Mouse (Mus musculus) liver, embryonic 13.5 days (tissue): ENCODE measurements around the gene Tgtp1. TPM values are rescaled to one million over a fixed set of nuclear protein-coding genes. Genes with fewer than 3 reads are reported as not detected.
"Not testable (repeated sequence)": the region's sequence is repeated elsewhere in the genome, so short reads cannot be mapped to it uniquely, and the experiment has no call there.

Experiments used
- ATAC-seq: fragments of 200-750 bp; cut with Nextera tagmentation; 2 replicates; pipeline ENCODE4 v1.8.0; 2017; ENCODE audit warnings: low read depth, mild to moderate bottlenecking, moderate number of reproducible peaks, moderate library complexity
- DNase-seq: peaks from one replicate; pipeline ENCODE4 v3.0.0; 2022
- H3K27ac ChIP-seq: fragments of 300-500 bp; sonication (generic); 2 replicates; pipeline ENCODE4 v1.5.1; 2015; ENCODE audit warnings: moderate library complexity, mild to moderate bottlenecking, inconsistent platforms
- H3K27me3 ChIP-seq: fragments of 300-500 bp; sonication (generic); 2 replicates; pipeline ENCODE4 v1.6.1; 2015; ENCODE audit warnings: mild to moderate bottlenecking, inconsistent platforms
- H3K36me3 ChIP-seq: fragments of 300-500 bp; sonication (generic); 2 replicates; pipeline ENCODE4 v1.6.1; 2015; ENCODE audit warnings: mild to moderate bottlenecking, inconsistent platforms
- H3K4me1 ChIP-seq: fragments of 300-500 bp; sonication (generic); replicated peaks from 2 replicates; pipeline ENCODE4 v1.6.1; 2015; ENCODE audit warnings: inconsistent platforms
- H3K4me2 ChIP-seq: fragments of 300-500 bp; sonication (generic); 2 replicates; pipeline ENCODE4 v1.6.1; 2015; ENCODE audit warnings: inconsistent platforms, mild to moderate bottlenecking, moderate library complexity
- H3K4me3 ChIP-seq: fragments of 300-500 bp; sonication (generic); replicated peaks from 2 replicates; pipeline ENCODE4 v1.5.1; 2015; ENCODE audit warnings: mild to moderate bottlenecking, inconsistent platforms
- H3K9ac ChIP-seq: fragments of 300-500 bp; sonication (generic); 2 replicates; pipeline ENCODE4 v1.6.1; 2015; ENCODE audit warnings: mild to moderate bottlenecking, inconsistent platforms
- H3K9me3 ChIP-seq: fragments of 300-500 bp; sonication (generic); replicated peaks from 2 replicates; pipeline ENCODE4 v1.6.1; 2016; ENCODE audit warnings: inconsistent platforms
- WGBS: fragments of 180-500 bp; shearing (Covaris S2); methylation state at CpG from one replicate; pipeline ENCODE4 v1.1.7; 2015; ENCODE audit not compliant: insufficient replicate concordance; 5-methylcytosine and 5-hydroxymethylcytosine counted together
- polyA plus RNA-seq: library from polyadenylated mRNA; unstranded; fragments of >200 nt; fragmentation: Nextera tagmentation; extraction: Ambion mirVana; gene quantifications from 2 replicates; pipeline ENCODE4 v1.2.1, GENCODE M21; 2015

Tgtp1 gene
- polyA plus RNA-seq, 1 experiment from 2014 or later = 0.78 TPM

DNA sequence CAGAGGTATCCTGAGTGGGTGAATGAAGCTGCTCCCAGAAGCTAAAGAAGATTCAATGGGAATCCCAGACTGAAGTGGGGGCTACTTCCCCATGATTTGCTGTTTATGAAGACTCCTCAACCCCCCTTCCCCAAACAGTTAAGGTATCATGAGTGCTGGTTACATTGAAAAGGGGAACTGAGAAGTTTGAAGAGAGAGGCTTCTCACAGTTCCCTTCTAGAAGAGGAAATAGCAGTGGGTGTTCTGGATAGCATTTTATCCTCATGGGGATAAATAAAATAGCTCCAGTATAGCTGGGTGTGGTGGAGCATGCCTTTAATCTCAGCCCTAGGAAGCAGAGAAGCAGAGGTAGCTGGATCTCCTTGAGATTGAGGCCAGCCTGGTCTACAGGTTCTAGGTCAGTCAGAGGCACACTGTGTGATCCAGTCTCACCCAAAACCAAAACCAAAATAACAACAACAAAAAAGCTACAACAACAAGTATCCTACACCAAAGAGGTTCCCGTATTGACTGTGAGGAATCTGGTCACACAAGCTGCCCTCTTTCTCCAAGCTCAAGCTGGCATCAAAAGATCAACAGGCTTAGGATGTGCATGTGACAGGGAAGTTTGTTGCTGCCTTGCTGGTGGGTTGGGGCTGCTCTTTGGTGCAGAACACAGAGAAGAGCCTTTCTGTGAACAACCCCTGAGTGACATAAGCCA lies 15.6 kb downstream of the Tgtp1 start, which contains the start of gene Olfr56:
Gene Olfr56 (plus strand): TSS at position 650 of the 700 bp plus-strand sequence.
- DNase-seq, H3K27me3 ChIP-seq, H3K4me2 ChIP-seq, H3K4me1 ChIP-seq, H3K9me3 ChIP-seq, H3K27ac ChIP-seq, H3K4me3 ChIP-seq, H3K9ac ChIP-seq, H3K36me3 ChIP-seq, ATAC-seq: not testable (repeated sequence)
- no CpG with 5 or more reads among the region's 1 CpGs for WGBS

DNA sequence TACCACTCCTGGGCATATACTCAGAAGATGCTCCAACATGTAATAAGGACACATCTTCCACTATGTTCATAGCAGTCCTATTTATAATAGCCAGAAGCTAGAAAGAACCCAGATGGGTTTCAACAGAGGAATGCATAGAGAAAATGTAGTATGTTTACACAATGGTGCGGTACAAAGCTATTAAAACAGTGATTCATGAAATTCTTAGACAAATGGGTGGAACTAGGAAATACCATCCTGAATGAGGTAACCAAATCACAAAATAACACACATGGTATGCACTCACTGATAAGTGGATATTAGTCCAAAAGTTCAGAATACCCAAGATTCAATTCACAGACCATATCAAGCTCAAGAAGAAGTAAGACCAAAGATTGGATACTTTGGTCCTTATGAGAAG lies 19.3 kb downstream of the Tgtp1 start:
- ATAC-seq, H3K4me3 ChIP-seq, H3K4me2 ChIP-seq, H3K27me3 ChIP-seq, H3K4me1 ChIP-seq, H3K36me3 ChIP-seq, H3K9me3 ChIP-seq, H3K27ac ChIP-seq, DNase-seq, H3K9ac ChIP-seq: not testable (repeated sequence)
- WGBS = no CpG with 5 or more reads among the region's 1 CpGs

DNA sequence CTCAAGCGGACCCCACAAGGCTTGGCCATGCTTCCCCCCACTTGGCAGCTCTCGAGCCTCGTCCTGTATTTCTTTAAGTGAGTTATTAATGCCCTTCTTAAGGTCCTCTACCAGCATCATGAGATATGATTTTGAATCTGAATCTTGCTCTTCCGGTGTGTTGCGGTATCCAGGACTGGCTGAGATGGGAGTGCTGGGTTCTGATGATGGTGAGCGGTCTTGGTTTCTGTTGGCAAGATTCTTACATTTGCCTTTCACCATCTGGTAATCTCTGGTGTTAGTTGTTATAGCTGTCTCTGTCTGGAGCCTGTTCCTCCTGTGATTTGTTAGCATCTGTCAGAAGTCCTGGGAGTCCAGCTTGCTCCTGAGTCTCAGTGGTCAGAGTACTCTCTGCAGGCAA lies 47.9 kb downstream of the Tgtp1 start, which contains the start of gene Psme2b:
Gene Psme2b (minus strand): TSS at position 101 of the 400 bp plus-strand sequence.
- H3K9me3 ChIP-seq, H3K4me1 ChIP-seq, H3K36me3 ChIP-seq, ATAC-seq, DNase-seq, H3K27ac ChIP-seq, H3K4me3 ChIP-seq, H3K4me2 ChIP-seq, H3K27me3 ChIP-seq, H3K9ac ChIP-seq: not testable (repeated sequence)
- 76% methylated on average over 6 of the region's 6 CpGs for WGBS

DNA sequence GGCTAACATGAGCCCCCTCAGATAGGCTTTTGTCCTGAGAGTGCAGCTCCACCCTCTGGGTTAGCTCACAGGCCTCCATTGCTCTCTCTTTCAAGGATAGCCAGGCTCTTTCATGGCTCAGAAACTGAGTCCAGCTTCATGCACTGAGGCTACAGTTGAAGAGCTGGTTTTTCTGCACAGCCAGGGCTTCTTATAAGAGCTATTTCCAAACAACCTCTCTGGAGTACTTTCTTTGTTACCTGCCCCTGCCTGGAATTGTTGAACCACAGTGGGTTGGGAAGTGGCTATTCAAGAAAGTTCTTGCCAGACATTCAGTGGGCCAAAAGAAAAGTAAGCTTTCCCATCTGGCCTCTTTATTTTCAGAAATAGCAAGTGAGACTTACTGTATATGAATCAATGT lies 54.7 kb downstream of the Tgtp1 start:
- not testable (repeated sequence) for ATAC-seq, DNase-seq, H3K4me3 ChIP-seq, H3K4me1 ChIP-seq, H3K4me2 ChIP-seq, H3K27ac ChIP-seq, H3K36me3 ChIP-seq, H3K27me3 ChIP-seq, H3K9me3 ChIP-seq, H3K9ac ChIP-seq

Other genes starting within 250 kb of the Tgtp1 start
- 688 and 710 TPM in 2 replicates for gene Rack1, start 193.8 kb downstream of the Tgtp1 start, polyA plus RNA-seq
- 1.7 and 2.4 TPM in 2 replicates for gene Trim41, start 176.8 kb downstream of the Tgtp1 start, polyA plus RNA-seq
- gene Trim7, start 168.0 kb downstream of the Tgtp1 start, polyA plus RNA-seq = 0.06 and 0.09 TPM in 2 replicates
- gene Gm12184, start 167.5 kb downstream of the Tgtp1 start, polyA plus RNA-seq = 1.2 and 1.7 TPM in 2 replicates
- gene Irgm1, start 122.5 kb downstream of the Tgtp1 start, polyA plus RNA-seq = 17.0 and 19.8 TPM in 2 replicates
- gene Gm5431, start 92.0 kb downstream of the Tgtp1 start, polyA plus RNA-seq = 0.20 and 0.38 TPM in 2 replicates
- gene Psme2b, start 48.0 kb downstream of the Tgtp1 start, polyA plus RNA-seq = 2.0 and 3.6 TPM in 2 replicates
- 0.05 and 0.12 TPM in 2 replicates for gene Olfr56, start 15.3 kb downstream of the Tgtp1 start, polyA plus RNA-seq
- gene 9930111J21Rik1, start 14.8 kb downstream of the Tgtp1 start, polyA plus RNA-seq = 0.54 and 0.65 TPM in 2 replicates
- gene Gm12185, start 1.9 kb downstream of the Tgtp1 start, polyA plus RNA-seq = not detected in 2 replicates
- gene 9930111J21Rik2, start 57.1 kb upstream of the Tgtp1 start, polyA plus RNA-seq = 0.52 and 0.65 TPM in 2 replicates
- gene Tgtp2, start 70.0 kb upstream of the Tgtp1 start, polyA plus RNA-seq = 0.22 and 0.59 TPM in 2 replicates
- gene Ifi47, start 82.4 kb upstream of the Tgtp1 start, polyA plus RNA-seq = 7.3 and 7.4 TPM in 2 replicates
- gene Olfr1396, start 120.7 kb upstream of the Tgtp1 start, polyA plus RNA-seq = not detected in 2 replicates
- gene Olfr1395, start 148.1 kb upstream of the Tgtp1 start, polyA plus RNA-seq = not detected in 2 replicates
- gene Olfr1394, start 160.2 kb upstream of the Tgtp1 start, polyA plus RNA-seq = not detected in 2 replicates
- gene Btnl9, start 193.0 kb upstream of the Tgtp1 start, polyA plus RNA-seq = 0.78 and 0.81 TPM in 2 replicates
- 10.7 and 14.2 TPM in 2 replicates for gene Zfp62, start 209.1 kb upstream of the Tgtp1 start, polyA plus RNA-seq